Mouse (Mus musculus) heart, adult 8-10 months (tissue): ENCODE results near the gene Tln1. TPM values are rescaled to one million over a fixed set of nuclear protein-coding genes. Genes with fewer than 3 reads are reported as not detected.

Source experiments
- DNase-seq: peaks from one replicate; pipeline ENCODE4 v3.0.0; 2022; ENCODE audit warnings: low spot score
- total RNA-seq, 4 experiments: library from RNA; stranded (reverse); gene quantifications; 2 replicates each; pipeline ENCODE4 v1.2.4; 2022

The Tln1 gene
- total RNA-seq, 4 experiments from 2014 or later: 96.1 to 117 (median 101) TPM

- DNase-seq: no peak
Observed at GRCm38 (mm10) chr4:43547160-43547559, 15.3 kb downstream of the Tln1 start.

GRCm38 (mm10) chr4:43546375-43547047 lies 16.0 kb downstream of the Tln1 start:
- DNase-seq: no peak

- no peak for DNase-seq
Observed at GRCm38 (mm10) chr4:43542044-43542443, 20.4 kb downstream of the Tln1 start.

GRCm38 (mm10) chr4:43536031-43536430 lies 26.5 kb downstream of the Tln1 start:
- DNase-seq: no peak

- DNase-seq: no peak
Observed at GRCm38 (mm10) chr4:43535628-43536027, 26.9 kb downstream of the Tln1 start.

GRCm38 (mm10) chr4:43533270-43533669 lies 29.2 kb downstream of the Tln1 start:
- no peak for DNase-seq

GRCm38 (mm10) chr4:43530581-43530980 lies 31.9 kb downstream of the Tln1 start:
- DNase-seq: peak; percentile 58

GRCm38 (mm10) chr4:43530081-43530501 lies 32.4 kb downstream of the Tln1 start:
- no peak for DNase-seq

- no peak for DNase-seq
Observed at GRCm38 (mm10) chr4:43528487-43528886, 34.0 kb downstream of the Tln1 start.

- DNase-seq: no peak
Observed at GRCm38 (mm10) chr4:43527880-43528279, 34.6 kb downstream of the Tln1 start.

GRCm38 (mm10) chr4:43519956-43520355 lies 42.5 kb downstream of the Tln1 start:
- peak; percentile 91 for DNase-seq

- DNase-seq: no peak
Observed at GRCm38 (mm10) chr4:43519551-43519950, 42.9 kb downstream of the Tln1 start.

- DNase-seq: no peak
Observed at GRCm38 (mm10) chr4:43515764-43516708, 46.5 kb downstream of the Tln1 start.

GRCm38 (mm10) chr4:43513791-43514190 lies 48.7 kb downstream of the Tln1 start:
- DNase-seq: no peak

- DNase-seq: no peak
Observed at GRCm38 (mm10) chr4:43513300-43513699, 49.2 kb downstream of the Tln1 start.

GRCm38 (mm10) chr4:43512653-43513052 lies 49.8 kb downstream of the Tln1 start:
- DNase-seq: no peak

GRCm38 (mm10) chr4:43511675-43512454 lies 50.6 kb downstream of the Tln1 start:
- DNase-seq: no peak

GRCm38 (mm10) chr4:43509109-43509508 lies 53.4 kb downstream of the Tln1 start:
- DNase-seq: no peak

- DNase-seq: no peak
Observed at GRCm38 (mm10) chr4:43508666-43508997, 53.9 kb downstream of the Tln1 start.

- DNase-seq: no peak
Observed at GRCm38 (mm10) chr4:43507938-43508665, 54.4 kb downstream of the Tln1 start.

- DNase-seq: no peak
Observed at GRCm38 (mm10) chr4:43506536-43507185, 55.8 kb downstream of the Tln1 start, which contains the start of gene Car9. Car9 (plus strand) TSS chr4:43506966.
